Mouse (Mus musculus) megakaryocyte, embryonic 14.5 days (primary cell): Measurements from ENCODE around the gene Lrpap1. TPM values are rescaled to one million over a fixed set of nuclear protein-coding genes. Genes with fewer than 3 reads are reported as not detected.

Experiments
- H3K27me3 ChIP-seq: replicated peaks from 2 replicates; pipeline ENCODE3; 2012; ENCODE audit warnings: inconsistent platforms
- H3K36me3 ChIP-seq: replicated peaks from 2 replicates; pipeline ENCODE3; 2012; ENCODE audit warnings: low read length, inconsistent platforms, mixed read lengths
- H3K4me1 ChIP-seq: 2 replicates; pipeline ENCODE4 v1.6.1; 2012; ENCODE audit warnings: inconsistent platforms
- H3K4me3 ChIP-seq: replicated peaks from 2 replicates; pipeline ENCODE3; 2012; ENCODE audit warnings: moderate library complexity, mild to moderate bottlenecking, inconsistent platforms
- H3K9me3 ChIP-seq: 2 replicates; pipeline ENCODE4 v1.6.1; 2012; ENCODE audit warnings: inconsistent platforms
- FLI1 ChIP-seq: IDR thresholded peaks from 2 replicates; pipeline ENCODE4 v1.6.1; 2012; ENCODE audit warnings: low read length, inconsistent platforms, mixed read lengths
- GATA1 ChIP-seq: IDR thresholded peaks from 3 replicates; pipeline ENCODE4 v1.6.1; 2012; ENCODE audit warnings: mixed read lengths, low read length, inconsistent platforms, borderline replicate concordance
- polyA plus RNA-seq: library from polyadenylated mRNA; stranded (reverse); fragments of >175 nt; gene quantifications from 2 replicates; pipeline ENCODE4 v1.2.3, GENCODE M21; 2012; ENCODE audit warnings: low replicate concordance; ENCODE audit not compliant: insufficient read depth

The Lrpap1 gene
- polyA plus RNA-seq, 1 experiment = 48.7 TPM

DNA sequence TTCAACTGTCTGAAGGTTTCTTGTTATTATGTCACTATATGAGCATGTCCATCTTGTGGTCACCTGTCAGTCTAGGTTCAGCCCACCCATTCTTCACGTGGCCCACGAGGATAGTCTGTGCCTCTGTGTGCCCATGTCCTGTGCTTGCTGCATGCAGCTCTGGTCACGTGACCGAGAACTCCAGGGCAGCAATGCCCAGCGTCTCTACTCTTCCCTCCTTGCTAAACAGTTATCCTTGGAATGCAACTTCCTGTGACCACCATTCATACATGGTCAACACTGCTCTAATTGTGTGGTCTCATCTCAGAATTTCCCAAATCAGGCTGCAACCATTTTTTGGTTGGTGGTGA, 16.0 kb downstream of the Lrpap1 start:
- H3K36me3 ChIP-seq = peaks cover 47% of the 10 kb centered on the region
- H3K9me3 ChIP-seq = no peaks in the 10 kb centered on the region
- H3K4me1 ChIP-seq = peaks cover 3% of the 10 kb centered on the region; the same call in 1 of the 2 replicates
- no peak overlapping the region for H3K4me3 ChIP-seq
- peaks cover 27% of the 10 kb centered on the region for H3K27me3 ChIP-seq
- TF ChIP-seq FLI1 = no peak
- no peak for TF ChIP-seq GATA1

DNA sequence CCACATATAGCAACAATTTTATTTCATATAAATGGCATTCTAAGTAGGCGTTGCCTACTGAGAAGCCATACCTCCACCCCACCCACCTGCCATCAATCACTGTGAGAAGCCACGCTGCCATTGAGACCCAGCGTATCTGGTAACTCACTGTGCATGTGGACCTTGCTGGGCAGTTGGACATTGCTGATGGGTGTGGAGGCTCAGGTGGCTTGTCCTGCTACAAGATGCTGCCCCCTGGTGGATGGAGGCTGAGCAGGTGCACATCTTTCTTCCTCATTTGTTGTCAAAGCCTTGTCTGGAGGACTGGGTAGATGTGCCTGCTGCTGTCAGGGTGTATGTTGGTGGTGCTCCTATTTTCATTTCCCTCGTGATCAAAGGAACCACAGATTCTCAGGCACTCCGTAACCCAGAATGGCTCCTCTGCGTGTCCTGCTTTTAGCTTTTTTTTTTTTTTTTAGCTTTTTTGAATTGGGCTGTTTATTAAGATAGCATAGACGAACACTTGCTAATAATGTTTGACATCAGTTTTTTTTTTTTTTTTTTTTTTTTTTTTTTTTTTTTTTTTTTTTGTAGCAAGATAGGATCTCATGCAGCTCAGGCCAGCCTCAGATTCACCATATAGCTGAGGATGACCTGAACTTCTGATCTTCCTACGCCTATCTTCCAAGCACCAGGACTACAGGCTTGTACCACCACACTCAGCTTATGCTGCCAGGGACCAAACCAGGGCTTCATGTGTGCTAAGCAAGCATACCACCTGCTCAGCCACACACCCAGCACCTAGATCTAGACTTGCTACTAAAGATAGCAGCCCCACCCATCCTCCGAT, 16.6 kb downstream of the Lrpap1 start:
- Histone ChIP-seq H3K9me3 (no peaks in the 10 kb centered on the region), H3K36me3 (peaks cover 43% of the 10 kb centered on the region)
- TF ChIP-seq GATA1 (no peak), FLI1 (no peak)

DNA sequence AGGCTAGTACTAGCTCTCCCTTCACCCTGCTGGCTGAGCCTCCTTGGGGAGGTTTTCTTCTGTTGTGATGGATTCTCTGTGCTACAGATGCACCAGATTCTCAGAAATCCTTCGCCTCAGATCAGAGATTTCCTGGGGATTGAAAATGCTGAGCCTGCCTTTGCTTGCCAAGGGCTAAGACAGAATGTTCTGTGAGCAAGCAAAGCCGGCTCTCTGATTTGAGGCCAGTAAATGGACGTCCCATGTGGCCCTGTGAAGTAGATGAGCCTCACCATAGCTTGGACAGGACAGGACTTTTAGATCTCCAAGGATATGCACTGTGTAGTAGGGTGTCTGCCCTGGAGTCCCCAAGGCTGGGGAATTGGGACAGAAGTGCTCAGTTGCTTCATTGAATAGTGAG, 20.7 kb downstream of the Lrpap1 start:
- Histone ChIP-seq H3K4me3 (no peak overlapping the region), H3K36me3 (peaks cover 5% of the 10 kb centered on the region), H3K4me1 (peaks cover 9% of the 10 kb centered on the region), H3K27me3 (peaks cover 72% of the 10 kb centered on the region), H3K9me3 (no peaks in the 10 kb centered on the region)
- no peak for TF ChIP-seq GATA1
- no peak for TF ChIP-seq FLI1

More for the DNA sequence above, 16.6 kb downstream of the Lrpap1 start:
- Histone ChIP-seq H3K27me3 (peaks cover 33% of the 10 kb centered on the region), H3K4me1 (peaks cover 3% of the 10 kb centered on the region; the same call in 1 of the 2 replicates), H3K4me3 (peak overlapping the region; percentile 12)

DNA sequence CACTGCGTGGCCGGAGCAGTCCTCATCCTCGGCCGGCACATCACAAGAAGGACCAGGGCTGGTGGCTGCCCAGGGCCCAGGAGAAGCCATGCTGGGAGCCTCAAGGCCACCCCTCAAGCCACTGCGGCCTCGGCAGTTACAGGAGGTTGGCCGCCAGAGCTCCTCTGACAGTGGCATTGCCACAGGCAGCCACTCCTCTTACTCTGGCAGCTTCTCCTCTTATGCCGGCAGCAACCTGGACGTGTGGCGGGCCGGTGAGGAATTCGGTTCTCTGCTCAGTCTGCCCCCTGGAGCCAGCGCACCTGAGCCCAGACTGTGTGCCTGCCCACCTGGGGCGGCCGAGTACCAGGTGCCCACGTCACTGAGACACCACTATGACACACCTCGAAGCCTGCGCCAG, 26.5 kb downstream of the Lrpap1 start:
- Histone ChIP-seq H3K36me3 (peaks cover 7% of the 10 kb centered on the region), H3K9me3 (no peaks in the 10 kb centered on the region), H3K27me3 (peaks cover 95% of the 10 kb centered on the region), H3K4me1 (peaks cover 32% of the 10 kb centered on the region), H3K4me3 (no peak overlapping the region)
- TF ChIP-seq FLI1 (no peak), GATA1 (no peak)

DNA sequence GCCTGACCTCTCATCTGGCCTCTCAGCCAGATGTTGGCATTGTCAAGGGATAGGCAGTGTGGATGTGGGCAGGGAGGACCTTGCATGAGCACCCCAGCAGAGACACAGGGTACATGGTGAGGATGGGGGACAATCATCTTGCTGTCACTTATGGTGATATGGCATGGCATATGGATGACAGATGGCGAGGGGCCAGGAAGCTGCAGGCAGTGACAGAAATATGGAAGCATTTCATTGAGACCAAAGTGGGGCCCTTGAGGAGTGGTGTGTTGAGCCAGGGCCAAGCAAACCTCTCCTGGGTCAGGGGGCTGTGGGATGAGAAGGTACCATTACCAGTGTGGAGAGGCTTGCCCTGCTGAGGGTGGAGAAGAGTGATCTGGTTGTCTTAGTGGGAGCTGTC, 29.2 kb downstream of the Lrpap1 start:
- Histone ChIP-seq H3K4me3 (peak overlapping the region; percentile 65), H3K4me1 (peaks cover 39% of the 10 kb centered on the region), H3K27me3 (peaks cover 91% of the 10 kb centered on the region), H3K36me3 (peaks cover 7% of the 10 kb centered on the region), H3K9me3 (no peaks in the 10 kb centered on the region)
- TF ChIP-seq GATA1 (no peak), FLI1 (no peak)

DNA sequence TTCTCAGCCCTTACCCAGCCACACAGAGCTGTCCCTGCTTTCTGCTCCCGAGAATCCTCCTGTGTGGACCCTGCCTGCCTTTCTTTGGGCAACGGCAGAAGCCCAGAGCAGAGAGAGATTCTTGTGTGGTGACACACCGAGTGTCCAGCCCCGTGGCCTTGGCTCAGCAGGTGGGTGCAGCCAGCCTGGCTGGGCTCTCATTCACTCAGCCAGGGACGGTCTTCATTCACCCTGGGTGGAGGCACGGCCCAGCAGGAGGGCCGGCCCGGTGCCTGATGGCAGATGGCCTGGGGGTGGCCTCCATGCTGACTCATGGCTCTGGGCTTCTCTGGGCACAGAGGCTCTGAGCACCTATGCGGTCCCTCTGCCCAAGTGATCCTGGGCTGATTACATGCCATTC, 31.6 kb downstream of the Lrpap1 start:
- peaks cover 7% of the 10 kb centered on the region for H3K36me3 ChIP-seq
- H3K27me3 ChIP-seq = peaks cover 93% of the 10 kb centered on the region
- H3K4me1 ChIP-seq = peaks cover 34% of the 10 kb centered on the region
- H3K9me3 ChIP-seq = no peaks in the 10 kb centered on the region
- no peak for TF ChIP-seq FLI1
- TF ChIP-seq GATA1 = no peak
- H3K4me3 ChIP-seq = no peak overlapping the region

DNA sequence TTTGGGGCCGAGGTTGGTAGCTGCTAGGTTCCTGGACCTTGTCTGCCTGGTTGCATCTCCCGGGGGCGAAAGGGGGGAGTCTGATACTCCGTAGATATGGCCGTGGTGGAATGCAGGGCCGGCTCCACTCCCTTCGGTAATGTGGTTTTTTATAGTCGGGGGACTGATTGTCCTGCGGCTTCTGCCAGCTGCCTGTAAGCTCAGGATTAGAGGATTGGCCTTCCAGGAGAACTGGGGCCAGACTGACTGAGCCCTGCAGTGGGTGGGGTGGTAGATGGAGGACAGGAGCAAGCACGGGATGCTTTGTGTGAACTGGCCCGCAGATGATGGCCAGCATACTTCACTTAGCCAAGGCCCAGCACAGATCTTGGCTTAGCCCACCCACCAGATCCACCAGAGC, 32.3 kb downstream of the Lrpap1 start:
- Histone ChIP-seq H3K4me3 (no peak overlapping the region), H3K36me3 (peaks cover 7% of the 10 kb centered on the region), H3K9me3 (no peaks in the 10 kb centered on the region), H3K27me3 (peaks cover 93% of the 10 kb centered on the region), H3K4me1 (peaks cover 34% of the 10 kb centered on the region)
- TF ChIP-seq GATA1 = no peak
- no peak for TF ChIP-seq FLI1

DNA sequence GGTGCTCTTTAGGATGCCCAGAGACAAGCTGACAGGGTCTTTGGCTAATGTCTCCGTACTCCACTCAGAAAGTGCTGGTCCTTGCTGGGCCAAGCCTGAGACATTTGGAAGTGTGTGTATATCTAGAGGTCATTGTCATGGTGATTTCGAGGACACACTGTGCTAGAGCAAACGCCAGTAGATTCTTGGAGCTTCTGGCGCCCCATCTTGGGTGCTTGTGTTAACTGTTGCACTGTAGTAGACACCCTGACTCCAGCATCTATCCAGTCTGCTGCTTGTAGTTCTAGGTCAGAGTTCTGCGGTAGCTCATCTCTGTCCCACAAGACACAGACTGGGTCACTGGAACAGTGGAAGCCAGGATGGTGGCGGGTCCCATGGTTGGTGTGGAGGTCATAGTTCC, 33.7 kb downstream of the Lrpap1 start:
- Histone ChIP-seq H3K9me3 (no peaks in the 10 kb centered on the region), H3K4me3 (no peak overlapping the region), H3K36me3 (peaks cover 4% of the 10 kb centered on the region), H3K4me1 (peaks cover 34% of the 10 kb centered on the region), H3K27me3 (peaks cover 90% of the 10 kb centered on the region)
- TF ChIP-seq GATA1 (no peak), FLI1 (no peak)

DNA sequence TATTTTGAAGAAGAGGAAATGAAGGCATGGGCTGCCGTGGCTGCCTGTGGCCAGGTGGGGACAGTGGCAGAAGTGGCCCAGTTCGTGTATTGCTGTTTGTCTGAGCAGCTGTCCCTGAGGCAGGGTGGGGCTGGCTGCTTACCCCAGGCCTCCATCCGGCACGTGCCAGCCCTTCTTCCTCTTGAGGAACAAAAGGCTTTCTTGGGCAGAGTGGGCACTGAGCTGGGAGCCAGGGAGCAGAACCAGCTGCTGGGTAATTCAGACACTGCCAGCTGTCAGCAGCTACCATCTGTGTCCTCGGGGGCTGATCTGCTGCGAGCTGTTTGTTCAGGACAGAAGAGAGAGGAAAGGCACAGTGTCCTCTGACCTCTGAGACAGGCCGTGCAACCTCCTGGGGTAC, 34.6 kb downstream of the Lrpap1 start:
- Histone ChIP-seq H3K36me3 (peaks cover under 1% of the 10 kb centered on the region), H3K4me1 (peaks cover 25% of the 10 kb centered on the region), H3K9me3 (no peaks in the 10 kb centered on the region), H3K4me3 (no peak overlapping the region), H3K27me3 (peaks cover 88% of the 10 kb centered on the region)
- TF ChIP-seq FLI1 (no peak), GATA1 (no peak)

DNA sequence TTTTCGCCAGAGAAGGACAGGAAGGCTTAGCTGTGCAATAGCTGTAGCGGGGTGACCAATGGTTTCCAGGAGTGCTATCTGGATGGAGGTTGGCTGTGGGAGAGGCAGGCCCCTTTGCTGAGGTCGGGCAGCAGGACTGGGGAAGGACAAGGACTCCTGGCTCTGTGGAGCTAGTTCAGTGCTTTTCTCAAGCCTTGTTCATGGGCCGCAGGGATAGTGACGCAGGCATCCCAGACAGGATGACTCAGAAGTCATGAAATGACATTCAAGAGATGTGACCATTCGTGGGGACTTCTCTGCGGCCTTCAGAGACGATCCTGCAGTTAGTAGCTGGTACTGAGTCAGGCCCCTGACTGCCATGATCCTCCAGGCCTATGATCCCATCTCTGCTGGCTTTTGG, 35.3 kb downstream of the Lrpap1 start:
- no peaks in the 10 kb centered on the region for H3K9me3 ChIP-seq
- no peaks in the 10 kb centered on the region for H3K36me3 ChIP-seq
- no peak for TF ChIP-seq FLI1
- TF ChIP-seq GATA1 = no peak
- no peak overlapping the region for H3K4me3 ChIP-seq
- H3K4me1 ChIP-seq = peaks cover 19% of the 10 kb centered on the region
- H3K27me3 ChIP-seq = peaks cover 87% of the 10 kb centered on the region

DNA sequence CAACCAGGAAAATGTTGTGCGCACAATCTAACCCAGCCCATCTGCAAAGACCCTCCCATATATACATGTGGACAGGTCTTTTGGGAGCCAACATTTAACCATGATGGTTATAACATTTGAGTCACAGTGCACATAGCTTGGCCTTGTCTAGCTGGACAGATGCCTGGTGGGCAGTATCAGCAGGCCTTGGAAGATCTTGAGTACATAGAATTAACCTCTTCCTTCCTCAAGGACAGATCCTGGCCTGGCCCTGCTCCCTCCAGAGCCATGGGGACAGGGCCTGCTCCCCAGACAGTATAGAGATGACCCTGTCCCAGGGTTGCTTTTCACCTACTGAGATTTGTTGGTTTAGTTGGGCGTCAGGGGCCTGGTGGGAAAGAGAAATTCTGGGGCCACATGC, 35.7 kb downstream of the Lrpap1 start:
- Histone ChIP-seq H3K9me3 (no peaks in the 10 kb centered on the region), H3K4me3 (no peak overlapping the region), H3K4me1 (peaks cover 15% of the 10 kb centered on the region), H3K36me3 (no peaks in the 10 kb centered on the region), H3K27me3 (peaks cover 88% of the 10 kb centered on the region)
- TF ChIP-seq GATA1 = no peak
- no peak for TF ChIP-seq FLI1
